Mouse (Mus musculus) bone marrow macrophage, adult 2 months (primary cell): Measurements from ENCODE around the gene Cdk19.

ENCODE experiments used
- CTCF ChIP-seq: IDR thresholded peaks from 2 replicates; pipeline ENCODE4 v1.5.1; 2012; ENCODE audit warnings: low read depth, mild to moderate bottlenecking, low read length, moderate library complexity
- POLR2A ChIP-seq: IDR thresholded peaks from 2 replicates; pipeline ENCODE4 v1.6.1; 2012; ENCODE audit warnings: mild to moderate bottlenecking, low read depth, low read length, borderline replicate concordance

DNA sequence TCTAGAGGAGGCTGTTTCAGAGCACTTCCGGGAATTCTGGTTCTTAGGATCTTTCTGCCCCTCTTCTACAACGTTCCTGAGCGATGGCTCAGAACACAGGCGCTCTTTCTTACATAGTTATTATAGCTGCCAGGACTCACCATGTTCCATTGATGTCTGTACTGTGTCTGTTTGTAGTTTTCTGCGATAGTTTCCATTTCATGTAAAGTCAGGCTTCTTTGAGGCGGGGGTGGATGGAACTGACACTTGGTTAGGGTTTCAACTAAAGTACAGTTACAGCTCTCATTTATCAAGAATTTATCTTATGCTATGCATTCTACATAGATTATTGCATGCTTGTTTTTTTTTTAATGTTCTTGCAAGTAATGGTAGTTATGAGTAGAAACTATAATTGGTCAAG, 89.3 kb downstream of the Cdk19 start:
- no peak for TF ChIP-seq CTCF
- no peak for TF ChIP-seq POLR2A
